Mouse (Mus musculus): ENCODE data around the gene Slco3a1.
A peak's percentile ranks its signal among the peaks of the same experiment; 100 is the strongest.
"Not testable (repeated sequence)": the region's sequence is repeated elsewhere in the genome, so short reads cannot be mapped to it uniquely, and the experiment has no call there.

Slco3a1 gene

GRCm38 (mm10) chr7:74423928-74424850 is 130.4 kb downstream of the Slco3a1 start:
- no peak for DNase-seq

DNA sequence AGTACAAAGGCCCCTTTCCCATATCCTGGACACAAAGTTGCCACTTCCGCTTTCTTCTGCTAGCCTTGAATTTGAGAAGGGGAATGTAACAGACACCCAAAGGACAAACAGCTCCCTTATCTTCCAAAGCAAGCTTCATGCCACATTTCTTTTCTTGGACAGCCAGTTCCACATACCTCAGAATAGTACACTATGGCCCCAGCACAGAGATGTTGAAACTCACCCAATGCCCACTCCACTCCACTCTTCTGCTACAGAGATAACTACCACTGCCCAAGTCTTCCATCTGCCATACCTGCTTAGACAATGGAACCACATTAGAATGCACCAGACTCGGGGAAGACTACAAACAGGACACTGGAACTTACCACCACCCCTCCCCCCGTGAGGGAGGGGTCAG is 131.3 kb downstream of the Slco3a1 start:
- DNase-seq = no peak

- no peak for DNase-seq
These were observed 131.8 kb downstream of the Slco3a1 start for GRCm38 (mm10) chr7:74422731-74423130.

DNA sequence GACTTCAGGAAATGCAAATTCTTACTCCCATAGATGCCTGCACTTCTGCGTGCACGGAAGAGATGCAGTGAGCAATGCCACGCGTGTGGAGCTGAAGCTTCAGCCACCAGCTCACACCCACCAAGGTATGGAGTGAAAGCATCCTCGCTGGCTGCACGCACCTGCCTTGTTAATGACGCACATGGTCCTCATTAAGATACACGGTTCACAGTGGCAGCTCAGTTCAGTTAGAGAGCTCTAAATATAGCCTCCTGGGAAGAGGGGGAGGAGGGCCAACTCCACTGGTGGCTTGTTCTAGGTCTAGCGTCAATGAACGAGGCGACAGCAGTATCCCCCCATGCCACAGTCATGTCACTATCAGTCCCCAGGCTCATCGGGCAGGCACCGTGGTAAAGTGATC is 132.6 kb downstream of the Slco3a1 start:
- no peak for DNase-seq

- no peak for DNase-seq
These were observed 133.0 kb downstream of the Slco3a1 start for GRCm38 (mm10) chr7:74421591-74421990.

DNA sequence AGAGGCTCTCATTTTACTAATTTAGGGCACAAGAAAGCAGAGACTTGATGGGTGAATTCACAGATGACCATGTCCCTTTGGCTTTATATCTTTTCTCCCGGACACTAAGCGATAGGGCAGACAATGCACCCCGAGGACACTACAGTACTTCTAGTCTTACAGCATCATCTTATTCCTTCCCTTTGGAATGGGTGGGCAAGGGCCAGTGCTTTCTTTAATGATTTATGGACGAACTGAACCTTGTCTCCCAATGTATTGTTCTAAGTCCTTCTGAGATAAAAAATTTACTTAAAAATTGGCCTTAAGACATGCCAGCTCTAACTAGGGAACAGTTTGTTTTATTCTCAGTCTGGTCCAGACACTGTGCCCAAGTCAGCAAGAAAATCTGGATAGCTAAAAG is 134.9 kb downstream of the Slco3a1 start:
- no peak for DNase-seq

DNA sequence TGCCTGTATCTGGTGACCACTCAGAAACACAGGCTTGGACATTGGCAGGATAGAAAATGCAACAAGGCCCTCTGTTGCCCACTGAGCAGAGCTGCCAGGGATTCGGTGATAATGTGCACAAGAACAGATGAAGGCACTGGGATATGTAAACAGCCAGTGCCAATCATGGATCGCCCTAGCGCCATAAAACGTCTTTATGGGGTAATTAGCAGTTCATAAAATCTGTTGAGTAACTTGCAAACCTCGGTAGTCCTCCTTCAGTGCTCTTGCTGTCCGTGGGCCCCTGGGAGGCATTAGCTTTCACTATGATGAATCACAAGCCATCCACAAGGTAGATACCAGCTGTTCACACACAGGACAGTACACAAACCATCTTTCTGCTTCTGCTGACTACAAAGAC is 137.6 kb downstream of the Slco3a1 start:
- DNase-seq = no peak

- DNase-seq = peak; percentile 49
These were observed 139.3 kb downstream of the Slco3a1 start for GRCm38 (mm10) chr7:74415241-74415640.

DNA sequence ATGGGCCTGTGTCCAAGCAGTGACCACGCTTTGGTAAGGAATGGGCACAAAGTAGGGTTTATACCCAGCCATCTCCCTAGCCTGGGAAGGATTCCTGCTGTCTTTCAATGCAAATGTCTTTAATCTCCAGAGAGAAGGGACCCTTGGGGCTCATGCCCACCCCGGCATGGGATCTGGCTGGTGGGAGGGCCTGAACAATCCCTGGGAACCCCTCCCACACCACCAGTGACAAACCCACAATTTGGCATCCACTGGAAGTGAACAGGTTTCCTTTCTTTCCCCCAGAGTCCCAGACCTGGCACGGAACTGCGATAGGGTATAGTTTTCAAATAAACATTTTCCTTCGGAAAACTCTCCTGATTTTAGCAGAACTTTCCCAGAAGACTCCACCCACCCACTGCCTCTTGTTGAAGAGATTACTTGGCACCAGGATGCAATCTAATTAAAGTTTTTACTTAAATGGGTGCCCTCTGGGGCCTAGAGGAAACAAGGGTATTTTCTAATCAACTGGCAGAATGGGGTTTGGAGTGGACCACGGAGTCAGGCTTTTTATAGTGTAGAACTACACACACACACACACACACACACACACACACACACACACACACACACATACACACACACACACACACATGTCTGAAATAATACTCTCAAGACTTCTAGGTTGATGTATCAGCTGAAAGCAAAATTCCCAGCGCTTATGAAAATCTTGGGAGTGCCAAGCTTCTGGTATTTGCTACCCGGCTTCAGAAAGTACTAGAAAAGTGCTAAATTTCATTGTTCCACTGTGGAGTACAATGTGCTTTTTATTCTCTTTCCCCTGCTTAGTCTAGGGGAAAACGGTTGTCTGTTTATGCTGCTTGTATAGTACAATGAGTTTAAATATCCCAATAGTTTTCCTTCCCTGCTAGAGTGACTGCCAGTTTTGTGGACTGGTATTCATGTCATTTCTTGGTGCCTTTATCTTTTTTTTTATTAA is 140.6 kb downstream of the Slco3a1 start:
- no peak for DNase-seq

DNA sequence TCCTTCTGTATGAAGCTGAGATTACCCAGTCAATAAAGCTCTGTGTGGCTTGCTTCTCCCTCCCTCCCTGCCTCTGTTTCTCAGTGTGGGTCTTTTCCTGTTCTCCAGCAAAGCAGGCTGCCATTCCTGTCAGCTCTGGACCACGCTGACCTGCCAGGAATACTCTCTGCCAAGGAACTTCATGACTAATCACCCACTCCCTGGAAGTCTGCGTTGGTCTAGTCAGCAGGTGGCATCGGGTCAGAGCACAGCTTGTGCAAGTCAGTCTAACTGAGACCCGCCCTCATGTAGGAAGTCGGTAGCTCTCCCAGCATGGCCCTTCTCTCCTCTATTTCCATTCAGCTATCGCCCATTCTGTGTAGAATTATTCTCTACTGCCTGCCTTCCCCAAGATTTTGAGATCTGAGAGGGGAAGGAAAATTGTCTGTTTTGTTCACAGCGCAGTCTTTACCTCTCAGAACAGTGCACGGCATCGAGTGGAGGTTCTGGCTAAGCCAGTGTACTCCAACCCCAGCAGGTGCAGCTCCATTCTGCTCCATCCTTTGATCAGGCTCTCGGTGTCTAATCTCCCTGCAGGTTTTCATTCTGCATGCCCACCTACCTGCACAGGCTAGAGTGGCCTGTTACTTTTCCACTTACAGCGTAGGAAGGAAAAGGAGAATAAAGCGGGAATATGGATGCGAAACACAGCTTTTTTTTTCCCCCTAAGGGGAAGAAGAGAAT is 145.8 kb downstream of the Slco3a1 start:
- peak; percentile 48 for DNase-seq

- not testable (repeated sequence) for DNase-seq
These were observed 146.7 kb downstream of the Slco3a1 start for GRCm38 (mm10) chr7:74407851-74408250.

GRCm38 (mm10) chr7:74399729-74400128 is 154.9 kb downstream of the Slco3a1 start:
- DNase-seq = peak; percentile 72

GRCm38 (mm10) chr7:74399154-74399553 is 155.4 kb downstream of the Slco3a1 start:
- DNase-seq = no peak

DNA sequence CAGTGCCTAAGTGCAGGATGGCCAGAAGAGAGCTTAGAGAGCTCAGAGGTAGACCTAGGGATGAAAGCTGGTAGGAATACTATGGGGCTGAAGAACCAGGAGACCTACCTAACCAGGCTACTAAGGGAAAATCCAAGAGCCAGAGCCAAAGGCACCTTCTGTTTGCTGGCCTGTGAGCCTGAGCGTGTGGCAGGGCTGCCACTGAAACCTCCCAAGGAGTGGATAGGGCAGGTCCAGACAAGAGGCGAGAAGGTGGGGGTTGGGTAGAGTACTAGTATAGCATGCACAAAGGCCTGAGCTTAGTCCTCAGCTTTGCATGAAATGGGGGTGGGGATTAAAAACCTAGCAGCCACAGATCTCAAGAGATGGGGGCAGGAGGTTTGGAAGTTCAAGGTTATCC is 156.3 kb downstream of the Slco3a1 start:
- DNase-seq = peak; percentile 42

DNA sequence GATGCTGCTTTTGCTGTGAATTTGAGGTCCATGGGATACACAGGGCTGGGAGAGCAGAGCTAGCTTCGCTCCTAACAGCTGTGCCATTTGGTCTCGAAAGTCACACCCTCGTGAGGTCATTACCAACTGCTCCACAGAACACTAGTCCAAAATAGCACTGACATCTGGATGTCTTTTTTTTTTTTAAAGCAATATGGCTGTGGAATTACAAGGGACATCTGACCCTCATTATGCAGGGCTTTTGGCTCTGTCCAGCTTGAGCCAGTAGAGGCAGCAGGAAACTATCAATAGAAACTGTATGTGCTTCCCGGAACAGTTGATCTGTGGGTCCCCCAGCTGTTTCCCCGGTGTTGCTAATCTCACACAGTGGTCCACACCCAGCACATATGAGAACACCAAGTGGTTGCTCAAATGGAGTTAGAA is 163.1 kb downstream of the Slco3a1 start:
- no peak for DNase-seq

DNA sequence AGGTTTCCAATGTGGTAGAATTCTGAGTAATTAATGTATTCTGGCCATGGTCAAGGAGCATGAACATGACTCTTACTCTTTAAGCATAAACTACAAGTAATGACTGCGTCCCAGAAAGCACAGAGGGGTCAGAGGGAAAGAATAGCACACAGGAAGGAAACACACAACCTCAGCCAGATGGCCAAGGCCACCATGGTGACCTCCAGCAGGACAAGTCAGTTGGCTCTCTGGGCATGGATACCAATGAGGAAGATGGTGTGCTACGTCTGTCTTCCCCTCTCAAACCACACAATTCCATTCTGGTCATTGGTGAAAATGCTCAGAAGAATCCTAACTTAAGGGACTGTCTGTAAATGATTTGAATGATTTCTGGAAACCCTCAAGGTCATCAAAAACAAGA is 165.0 kb downstream of the Slco3a1 start:
- no peak for DNase-seq

DNA sequence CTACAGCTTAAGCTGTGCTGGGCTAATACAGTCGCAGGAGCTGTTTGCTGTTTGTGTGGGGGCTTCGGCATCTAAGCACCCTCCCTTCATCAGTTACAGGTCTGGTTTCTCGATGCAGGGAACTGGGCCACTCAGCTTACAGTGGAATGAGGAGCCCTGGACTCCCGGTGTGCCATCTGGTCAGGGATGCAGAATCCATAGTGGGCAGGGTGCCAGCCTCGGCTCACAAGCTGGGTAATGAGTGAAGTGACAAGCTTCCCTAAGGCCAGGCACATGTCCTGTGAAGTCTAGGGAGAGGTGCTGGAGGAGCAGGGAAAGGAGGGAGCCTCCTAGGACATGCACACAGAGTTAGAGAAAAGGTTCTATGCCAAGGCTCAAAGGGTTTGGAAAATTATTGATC is 168.3 kb downstream of the Slco3a1 start:
- DNase-seq = peak; percentile 96

DNA sequence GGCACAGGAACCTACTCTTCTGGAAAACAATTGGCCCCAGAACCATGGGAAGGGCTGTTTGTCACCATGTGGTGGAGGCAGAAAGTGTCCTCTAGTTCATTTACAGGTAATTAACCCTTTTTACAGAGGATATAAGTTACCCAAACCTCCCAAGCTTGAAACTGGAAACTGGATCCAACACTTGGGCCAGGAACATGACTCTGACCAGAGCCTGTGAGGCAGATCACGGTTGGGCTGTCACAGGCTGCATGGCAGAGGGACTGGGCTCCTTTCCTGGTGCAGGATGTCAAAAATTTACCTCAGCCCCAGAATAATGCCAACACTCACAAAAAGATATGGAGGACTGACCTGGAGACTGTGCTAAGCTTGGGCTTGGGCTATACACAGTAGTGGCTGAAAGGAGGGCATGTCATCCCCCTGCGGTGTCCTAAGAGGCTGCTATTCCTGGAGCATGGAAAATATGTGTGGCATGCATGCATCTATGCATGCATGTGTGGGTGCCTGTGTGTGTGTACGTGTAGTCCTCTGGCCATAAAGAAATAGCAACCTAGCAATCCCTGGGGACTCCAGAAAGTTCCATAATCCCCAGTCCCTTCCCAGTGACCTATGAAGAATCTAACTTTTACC is 171.4 kb downstream of the Slco3a1 start:
- DNase-seq = no peak

GRCm38 (mm10) chr7:74382286-74382685 is 172.3 kb downstream of the Slco3a1 start:
- no peak for DNase-seq

DNA sequence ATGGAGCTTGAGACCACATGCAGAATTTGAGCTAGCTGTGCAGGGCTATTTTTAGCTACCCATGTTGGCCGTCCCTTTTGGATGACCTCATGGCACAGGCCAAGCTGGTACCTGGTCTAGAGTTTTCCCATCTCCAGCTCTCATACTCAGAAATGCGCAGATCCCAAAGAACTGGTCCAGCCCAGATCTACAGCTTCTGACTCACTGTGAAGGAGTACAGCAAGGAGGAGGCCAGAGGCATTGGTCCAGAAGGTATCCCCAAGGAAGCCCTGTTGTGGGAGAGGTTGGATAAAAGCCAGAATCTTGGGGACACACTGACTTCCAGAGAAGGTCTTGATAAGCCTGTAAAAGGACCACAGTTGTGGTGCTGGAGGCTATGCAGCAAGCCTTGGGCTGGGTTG is 172.7 kb downstream of the Slco3a1 start:
- DNase-seq = peak; percentile 61

DNA sequence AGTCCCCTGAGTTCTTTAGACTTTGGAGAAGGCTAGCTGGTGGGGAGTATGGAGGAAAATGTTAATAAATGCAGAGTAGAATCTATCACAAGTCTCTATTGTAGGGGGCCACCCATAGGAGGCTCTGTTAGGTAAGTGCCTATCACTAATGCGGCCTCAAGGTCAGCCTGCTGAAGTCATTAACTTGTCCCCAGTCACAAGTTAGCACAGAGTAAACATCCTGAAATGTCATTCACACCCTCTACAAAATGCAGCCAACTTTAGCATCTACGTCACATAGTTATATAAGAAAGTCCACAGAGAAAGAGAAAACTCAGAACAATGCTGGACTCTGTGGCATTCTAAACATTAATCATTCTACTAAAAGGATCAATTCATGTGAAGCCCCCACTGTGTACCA is 173.5 kb downstream of the Slco3a1 start:
- no peak for DNase-seq

DNA sequence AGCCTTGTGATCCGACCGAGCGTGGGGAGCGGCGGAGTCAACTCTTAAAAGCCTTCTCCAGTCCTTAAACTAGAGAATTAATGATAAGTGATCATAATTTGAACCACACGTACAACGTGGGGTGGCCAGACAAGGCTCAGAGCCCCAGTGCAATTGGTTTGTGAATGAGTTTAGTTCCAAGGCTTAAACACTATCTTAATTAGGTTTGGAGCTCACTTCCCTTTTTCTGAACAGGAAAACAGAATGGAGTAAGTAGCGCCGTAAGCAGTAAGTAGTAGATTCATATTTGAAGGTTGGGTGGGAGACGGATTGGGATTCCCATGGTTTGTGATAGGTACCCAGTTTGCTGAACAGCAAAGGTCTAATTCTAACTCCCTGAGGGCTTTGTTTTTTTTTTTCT is 176.7 kb downstream of the Slco3a1 start:
- DNase-seq = no peak

Measured in cerebellum, adult 11 months (tissue).